In genomic region chr5:139347225-139347624, GRCm38 (mm10) we compare ENCODE assay signal across 20 mouse cellular contexts. TPM values are rescaled to one million over a fixed set of nuclear protein-coding genes. Genes with fewer than 3 reads are reported as not detected.
A peak's percentile ranks its signal among the peaks of the same experiment; 100 is the strongest.
DNase-seq lines count a peak whose midpoint lies in the region; ATAC-seq and TF ChIP-seq lines count a peak whose summit lies in the region.
"Had no signal": no experiment of that assay in that cellular context is flagged by ENCODE, and none has a peak within 500 bp of the region (broad histone marks: within the 10 kb centered on the region; RNA-seq: fewer than 3 reads in every experiment).

No protein-coding gene starts in this region.

- H3K36me3 ChIP-seq in kidney, adult 2 months (ENCODE audit: control insufficient read depth, insufficient read depth, low read length), result no peaks in the 10 kb centered on the region
- H3K36me3 ChIP-seq in lung, embryonic 16.5 days (ENCODE audit: control insufficient read depth, insufficient read depth, low read length), result peaks cover 4% of the 10 kb centered on the region
- peaks cover 2% of the 10 kb centered on the region; the same call in 1 of the 2 replicates for H3K36me3 ChIP-seq in kidney, postnatal 0 days (ENCODE audit: insufficient read depth, low read length)
- H3K36me3 ChIP-seq in thymus, adult 2 months (ENCODE audit: control insufficient read depth, insufficient read depth, low read length), result peaks cover under 1% of the 10 kb centered on the region; the same call in 1 of the 2 replicates

- 0 out of 2 replicates have a peak overlapping the region, but pooled peaks have one; percentile 4 for H3K9ac ChIP-seq in lung, embryonic 16.5 days (ENCODE audit: low read length)
- no peak overlapping the region for H3K9ac ChIP-seq in kidney, postnatal 0 days (ENCODE audit: low read depth, low read length)
- H3K9ac ChIP-seq: forebrain, embryonic 15.5 days; hindbrain, embryonic 14.5 days; liver, embryonic 14.5 days; midbrain, embryonic 15.5 days had no signal

- H3K4me1 ChIP-seq in kidney, adult 2 months (ENCODE audit: control insufficient read depth, insufficient read depth, low read length), result peaks cover 16% of the 10 kb centered on the region
- peaks cover 10% of the 10 kb centered on the region for H3K4me1 ChIP-seq in lung, embryonic 16.5 days (replicated peaks; ENCODE audit: control insufficient read depth, insufficient read depth, low read length)
- H3K4me1 ChIP-seq in kidney, postnatal 0 days (replicated peaks; ENCODE audit: insufficient read depth, low read length), result peaks cover 8% of the 10 kb centered on the region; the same call in 1 of the 2 replicates
- peaks cover 14% of the 10 kb centered on the region for H3K4me1 ChIP-seq in thymus, adult 2 months (replicated peaks; ENCODE audit: control insufficient read depth, insufficient read depth, low read length)

- no peak overlapping the region for H3K4me3 ChIP-seq in kidney, adult 2 months (ENCODE audit: insufficient read depth, low read depth, low read length)
- H3K4me3 ChIP-seq in lung, embryonic 16.5 days (ENCODE audit: low read length), result no peak overlapping the region
- H3K4me3 ChIP-seq in kidney, postnatal 0 days (replicated peaks; ENCODE audit: low read depth, low read length), result no peak overlapping the region
- H3K4me3 ChIP-seq in thymus, adult 2 months (ENCODE audit: control insufficient read depth, insufficient read depth, low read length), result no peak overlapping the region
- H3K4me3 ChIP-seq: forebrain, embryonic 15.5 days; midbrain, embryonic 15.5 days had no signal

- H3K9me3 ChIP-seq in lung, embryonic 16.5 days (ENCODE audit: control insufficient read depth, low read length), result no peaks in the 10 kb centered on the region
- H3K9me3 ChIP-seq in kidney, postnatal 0 days (replicated peaks; ENCODE audit: low read length), result no peaks in the 10 kb centered on the region
- H3K9me3 ChIP-seq: forebrain, embryonic 15.5 days; midbrain, embryonic 15.5 days had no signal

- H3K4me2 ChIP-seq in lung, embryonic 16.5 days (ENCODE audit: low read depth, low read length), result no peak overlapping the region
- H3K4me2 ChIP-seq in kidney, postnatal 0 days (ENCODE audit: low read length), result no peak overlapping the region
- H3K4me2 ChIP-seq: forebrain, embryonic 15.5 days; heart, embryonic 11.5 days; hindbrain, embryonic 14.5 days; midbrain, embryonic 15.5 days had no signal

- peak overlapping the region; percentile 73 for H3K27ac ChIP-seq in kidney, adult 2 months (ENCODE audit: insufficient read depth, low read depth, low read length)
- H3K27ac ChIP-seq in lung, embryonic 16.5 days (ENCODE audit: low read length), result peak overlapping the region; percentile 57
- H3K27ac ChIP-seq in kidney, postnatal 0 days, result peak overlapping the region; percentile 71
- H3K27ac ChIP-seq in thymus, adult 2 months (ENCODE audit: control insufficient read depth, insufficient read depth, low read length), result no peak overlapping the region
- H3K27ac ChIP-seq: forebrain, embryonic 15.5 days; hindbrain, embryonic 14.5 days; liver, embryonic 14.5 days; midbrain, embryonic 15.5 days had no signal

- TF ChIP-seq POLR2A in kidney, adult 2 months (IDR thresholded peaks at IDR 0.05; ENCODE audit: low read depth, low read length), result no peak
- no peak for TF ChIP-seq POLR2A in thymus, adult 2 months (IDR thresholded peaks at IDR 0.05; ENCODE audit: control insufficient read depth, extremely low read depth, insufficient read depth, low read length, poor library complexity)

- no peaks in the 10 kb centered on the region for H3K27me3 ChIP-seq in kidney, adult 2 months (replicated peaks; ENCODE audit: control insufficient read depth, insufficient read depth, low read length)
- no peaks in the 10 kb centered on the region; the same call in 1 of the 2 replicates for H3K27me3 ChIP-seq in lung, embryonic 16.5 days (ENCODE audit: control insufficient read depth, insufficient read depth, low read depth, low read length)
- no peaks in the 10 kb centered on the region for H3K27me3 ChIP-seq in kidney, postnatal 0 days (ENCODE audit: insufficient read depth, low read length)
- H3K27me3 ChIP-seq in thymus, adult 2 months (ENCODE audit: control insufficient read depth, insufficient read depth, low read length), result no peaks in the 10 kb centered on the region
- H3K27me3 ChIP-seq: forebrain, embryonic 15.5 days; midbrain, embryonic 15.5 days had no signal

- TF ChIP-seq CTCF in kidney, adult 2 months (conservative IDR thresholded peaks at IDR 0.05; ENCODE audit: insufficient read depth, insufficient read length, low read depth, low read length), result no peak
- TF ChIP-seq CTCF in kidney, postnatal 0 days (IDR thresholded peaks at IDR 0.05; ENCODE audit: low read depth), result no peak
- TF ChIP-seq CTCF in thymus, adult 2 months (IDR thresholded peaks at IDR 0.05; ENCODE audit: borderline replicate concordance, control insufficient read depth, extremely low read depth, insufficient read depth, low read length, poor library complexity), result no peak

- 43% methylated on average over 1 of the region's 1 CpGs for WGBS in kidney, adult 2 months
- WGBS in lung, embryonic 16.5 days, result 43% methylated on average over 1 of the region's 1 CpGs
- WGBS in kidney, postnatal 0 days, result 67% methylated on average over 1 of the region's 1 CpGs
- 93% methylated on average over 1 of the region's 1 CpGs for WGBS in thymus, adult 2 months

- peak; percentile 79 for DNase-seq in kidney, adult 2 months
- no peak for DNase-seq in kidney, postnatal 4 days
- DNase-seq in lung, adult 18-20 months, result no peak
- DNase-seq in kidney, postnatal 0 days (ENCODE audit: low spot score), result no peak
- no peak for DNase-seq in right cerebral cortex, postnatal 10 days (ENCODE audit: low spot score in 2 of 2)
- no peak for DNase-seq in thymus, adult 2 months
- DNase-seq: adrenal gland, adult 8-10 months; B cell, adult 2 months; cerebellum, postnatal 14 days; embryo, embryonic 11 days; heart, postnatal 14 days; retina, postnatal 1 day; thymus, postnatal 36 days had no signal

- ATAC-seq in lung, embryonic 16.5 days (ENCODE audit: low read depth), result no peak
- ATAC-seq in kidney, postnatal 0 days (replicated peaks; ENCODE audit: low FRiP score, low read depth), result no peak
- ATAC-seq in inflammation-experienced regulatory T-cells, adult 6 months, result no peak
- ATAC-seq: forebrain, embryonic 15.5 days; midbrain, embryonic 15.5 days had no signal

RNA-seq across cellular contexts. Expression of gene Cox19, which starts 4.0 kb away (rescaled TPM):
- 114 and 125 TPM in 2 replicates for polyA plus RNA-seq in kidney, adult 2 months (2012; rRNA removed)
- polyA plus RNA-seq in lung, embryonic 16.5 days (2015; fragmentation: Nextera tagmentation; extraction: Ambion mirVana), result 79.8 and 94.4 TPM in 2 replicates
- 116 TPM in 2 replicates for polyA plus RNA-seq in kidney, postnatal 0 days (2015; fragmentation: Nextera tagmentation; extraction: Ambion mirVana)
- 10 to 100 TPM; 52.5 to 66.7 (median 65.2) TPM for polyA plus RNA-seq in inflammation-experienced regulatory T-cells, adult 6 months (2017; shearing (Covaris generic))
- polyA plus RNA-seq in thymus, adult 2 months (2012; rRNA removed), result 84.7 and 99.2 TPM in 2 replicates

RNA-seq across cellular contexts. Expression of gene Cyp2w1, which starts 5.2 kb away (rescaled TPM):
- polyA plus RNA-seq in kidney, adult 2 months (2012; rRNA removed), result not detected in 2 replicates
- polyA plus RNA-seq in lung, embryonic 16.5 days (2015; fragmentation: Nextera tagmentation; extraction: Ambion mirVana), result 0.18 and 0.33 TPM in 2 replicates
- not detected in 2 replicates for polyA plus RNA-seq in kidney, postnatal 0 days (2015; fragmentation: Nextera tagmentation; extraction: Ambion mirVana)
- not detected for polyA plus RNA-seq in inflammation-experienced regulatory T-cells, adult 6 months (2017; shearing (Covaris generic))
- 0.20 and 1.2 TPM in 2 replicates for polyA plus RNA-seq in thymus, adult 2 months (2012; rRNA removed)
- polyA plus RNA-seq: forebrain, embryonic 15.5 days; heart, embryonic 11.5 days; hindbrain, embryonic 14.5 days had no signal

RNA-seq across cellular contexts. Expression of gene Adap1, which starts 21.8 kb away (rescaled TPM):
- polyA plus RNA-seq in kidney, adult 2 months (2012; rRNA removed), result 29.5 and 34.2 TPM in 2 replicates
- 1.7 and 1.9 TPM in 2 replicates for polyA plus RNA-seq in lung, embryonic 16.5 days (2015; fragmentation: Nextera tagmentation; extraction: Ambion mirVana)
- 6.5 and 6.9 TPM in 2 replicates for polyA plus RNA-seq in kidney, postnatal 0 days (2015; fragmentation: Nextera tagmentation; extraction: Ambion mirVana)
- polyA plus RNA-seq in inflammation-experienced regulatory T-cells, adult 6 months (2017; shearing (Covaris generic)), result 10 to 100 TPM in 1 of 3 experiments, 1 to 10 TPM in 2; 3.0 to 13.5 (median 3.7) TPM
- 13.1 and 15.5 TPM in 2 replicates for polyA plus RNA-seq in thymus, adult 2 months (2012; rRNA removed)

RNA-seq across cellular contexts. Expression of gene Gpr146, which starts 30.3 kb away (rescaled TPM):
- 39.1 and 43.0 TPM in 2 replicates for polyA plus RNA-seq in kidney, adult 2 months (2012; rRNA removed)
- 6.6 and 8.6 TPM in 2 replicates for polyA plus RNA-seq in lung, embryonic 16.5 days (2015; fragmentation: Nextera tagmentation; extraction: Ambion mirVana)
- 7.6 and 7.8 TPM in 2 replicates for polyA plus RNA-seq in kidney, postnatal 0 days (2015; fragmentation: Nextera tagmentation; extraction: Ambion mirVana)
- 1 to 10 TPM; 3.9 to 5.8 (median 5.2) TPM for polyA plus RNA-seq in inflammation-experienced regulatory T-cells, adult 6 months (2017; shearing (Covaris generic))
- 33.9 and 40.1 TPM in 2 replicates for polyA plus RNA-seq in thymus, adult 2 months (2012; rRNA removed)

RNA-seq across cellular contexts. Expression of gene C130050O18Rik, which starts 57.9 kb away (rescaled TPM):
- polyA plus RNA-seq in kidney, adult 2 months (2012; rRNA removed), result 3.0 and 4.3 TPM in 2 replicates
- polyA plus RNA-seq in lung, embryonic 16.5 days (2015; fragmentation: Nextera tagmentation; extraction: Ambion mirVana), result 1.3 and 1.7 TPM in 2 replicates
- 1.2 and 1.5 TPM in 2 replicates for polyA plus RNA-seq in kidney, postnatal 0 days (2015; fragmentation: Nextera tagmentation; extraction: Ambion mirVana)
- polyA plus RNA-seq in inflammation-experienced regulatory T-cells, adult 6 months (2017; shearing (Covaris generic)), result not detected
- 1.5 and 2.1 TPM in 2 replicates for polyA plus RNA-seq in thymus, adult 2 months (2012; rRNA removed)
